Mouse (Mus musculus) T-helper 17 cell (primary cell): Measurements from ENCODE around the gene Asprv1.

Source experiments
- in situ Hi-C, 2 experiments: fragments of 300-600 bp; cut with MboI, MseI; formaldehyde crosslinking; loops; 1 replicate in 1 of 2; 2 replicates in 1 of 2; pipeline ENCODE4 v1.15.1; 2025; ENCODE audit warnings: high pct_unique_total_duplicates in 2 of 2

Gene Asprv1

GRCm38 (mm10) chr6:86615301-86615700 is 12.7 kb upstream of the Asprv1 start:
- in situ Hi-C loops, result no loop called here

DNA sequence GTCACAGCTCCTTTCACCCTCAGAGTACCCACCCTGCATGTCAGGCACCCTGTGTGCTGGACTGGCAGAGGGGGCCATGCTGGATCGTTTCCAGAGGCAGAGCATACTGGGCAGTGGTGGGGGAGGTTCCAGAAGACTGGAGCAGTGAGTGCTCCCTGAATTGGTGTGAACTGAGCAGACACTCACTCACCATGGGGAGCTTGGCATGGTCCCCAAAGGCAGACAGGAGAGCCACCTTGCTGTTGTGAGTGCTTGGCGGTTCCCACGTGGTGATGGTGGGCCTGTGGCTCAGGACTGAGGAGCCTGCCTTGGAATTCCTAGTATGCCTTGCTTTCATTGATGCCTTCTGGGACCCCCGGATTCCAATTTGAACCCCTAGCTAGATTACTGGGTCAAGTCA is 4.8 kb upstream of the Asprv1 start:
- in situ Hi-C loops, result no loop called here

DNA sequence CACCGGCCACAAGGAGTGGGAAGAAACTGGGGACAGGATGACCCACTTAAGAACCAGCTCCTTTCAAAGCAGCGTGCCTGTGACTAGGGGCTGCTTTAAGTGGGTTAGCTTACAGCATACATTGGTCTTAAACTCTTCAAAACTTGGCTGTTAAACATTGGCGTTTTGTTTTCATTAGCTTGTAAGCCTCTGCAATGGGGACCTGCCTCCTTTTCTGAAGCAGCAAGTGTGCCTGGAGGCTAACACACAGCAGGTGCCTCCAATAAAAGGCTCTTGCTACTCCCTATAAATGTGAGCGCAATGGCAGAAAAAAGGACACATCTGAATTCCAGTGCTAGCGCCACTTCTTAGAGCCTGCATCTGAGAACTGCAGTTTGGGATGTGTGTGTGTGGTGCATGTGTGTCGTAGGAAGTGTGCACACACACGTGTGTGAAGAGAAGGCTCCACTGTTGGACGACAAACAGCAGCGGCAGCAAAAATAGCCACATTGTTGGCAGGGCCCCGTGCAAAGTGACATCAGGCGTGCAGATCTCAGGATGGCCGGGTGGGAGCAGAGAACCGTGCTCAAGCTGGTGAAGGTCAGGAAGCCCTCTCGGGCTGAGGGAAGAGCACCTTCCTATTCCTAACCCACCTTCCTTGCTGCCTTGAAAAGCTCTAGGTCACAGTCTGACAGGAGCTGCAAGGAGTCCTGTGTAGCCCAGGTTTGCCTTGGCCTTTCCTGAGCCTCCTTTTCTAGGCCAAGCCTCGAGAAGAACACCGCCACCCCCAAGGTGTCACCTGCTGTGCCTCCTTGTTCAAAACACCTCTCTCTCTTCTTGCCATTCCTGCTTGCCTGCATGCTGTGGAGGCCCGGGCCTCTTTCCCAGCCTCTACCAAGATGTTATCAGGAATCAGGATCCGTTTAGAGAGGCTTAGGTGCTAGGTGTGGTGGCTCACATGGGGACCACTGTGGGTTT is 3.6 kb upstream of the Asprv1 start:
- in situ Hi-C loops, result no loop called here

DNA sequence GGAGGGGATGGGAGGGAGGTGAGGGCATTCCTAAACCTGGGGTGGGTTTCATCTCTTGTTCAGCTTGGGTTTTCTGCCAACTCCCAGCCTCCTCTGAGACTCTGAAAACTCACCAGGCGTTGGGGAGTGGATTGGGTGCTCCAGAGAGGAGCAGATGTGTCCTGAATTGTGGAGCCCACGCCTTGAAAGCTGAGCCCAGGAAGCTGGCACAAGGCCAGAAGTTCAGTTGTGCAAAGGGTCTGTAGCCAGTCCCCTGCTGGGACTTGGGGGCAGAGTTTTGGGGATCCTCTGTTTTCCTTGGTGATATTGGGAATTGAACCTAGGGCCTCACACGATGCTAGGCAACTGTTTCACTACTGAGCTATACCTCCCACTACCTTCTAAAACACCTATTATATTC is 2.2 kb downstream of the Asprv1 start:
- in situ Hi-C loops, result no loop called here

DNA sequence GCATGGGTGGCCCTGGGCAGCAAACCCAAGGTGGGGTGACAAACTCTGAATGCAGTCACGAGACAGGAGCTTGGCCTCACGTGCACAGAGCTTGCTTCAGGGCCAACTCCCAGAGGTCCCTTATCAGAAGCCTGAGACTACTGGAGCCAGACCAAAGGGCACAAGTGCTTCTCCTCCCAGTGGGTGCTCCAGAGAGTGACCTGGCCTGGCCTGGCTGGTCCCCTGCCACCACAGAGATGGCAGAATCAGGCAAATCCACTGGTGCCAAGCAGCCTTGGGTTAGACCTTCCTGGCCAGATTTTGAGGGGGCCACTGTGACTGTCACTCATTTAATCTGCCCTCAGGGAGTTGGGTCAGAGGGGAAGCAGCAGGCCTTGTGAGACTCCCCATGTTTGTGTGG is 8.5 kb downstream of the Asprv1 start:
- in situ Hi-C loops, result no loop called here

DNA sequence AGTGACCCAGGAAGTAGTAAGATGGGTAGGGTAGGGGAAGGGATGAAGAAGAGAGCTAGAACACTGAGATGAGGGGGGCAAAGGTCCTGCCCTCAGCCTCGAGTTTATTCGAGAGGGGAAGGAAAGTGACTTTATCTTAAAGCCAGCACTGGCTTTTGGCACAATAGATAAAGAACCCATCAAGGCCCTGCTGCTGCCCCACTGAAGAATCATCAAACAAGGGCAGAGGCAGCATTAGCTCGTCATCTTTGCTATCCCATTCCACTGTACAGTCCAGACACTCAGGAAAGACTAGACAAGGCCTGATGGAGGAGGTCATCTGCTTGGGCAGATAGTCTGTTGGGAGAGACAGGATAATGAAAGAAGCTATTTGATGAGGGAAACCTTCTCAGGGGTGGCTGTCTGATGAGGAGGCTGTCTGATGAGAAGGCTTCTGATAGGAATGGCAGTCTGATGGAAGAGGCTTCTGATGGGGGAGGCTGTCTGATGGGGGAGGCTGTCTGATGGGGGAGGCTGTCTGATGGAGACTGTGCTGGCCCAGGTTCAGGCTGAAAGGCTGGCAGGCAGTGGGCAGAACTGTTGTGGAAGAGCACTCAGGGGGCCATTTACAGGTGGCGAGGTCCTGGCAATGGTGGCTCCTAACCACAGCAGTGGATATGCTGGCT is 9.3 kb downstream of the Asprv1 start:
- in situ Hi-C loops, result no loop called here

GRCm38 (mm10) chr6:86637860-86638259 is 9.9 kb downstream of the Asprv1 start:
- in situ Hi-C loops, result no loop called here

DNA sequence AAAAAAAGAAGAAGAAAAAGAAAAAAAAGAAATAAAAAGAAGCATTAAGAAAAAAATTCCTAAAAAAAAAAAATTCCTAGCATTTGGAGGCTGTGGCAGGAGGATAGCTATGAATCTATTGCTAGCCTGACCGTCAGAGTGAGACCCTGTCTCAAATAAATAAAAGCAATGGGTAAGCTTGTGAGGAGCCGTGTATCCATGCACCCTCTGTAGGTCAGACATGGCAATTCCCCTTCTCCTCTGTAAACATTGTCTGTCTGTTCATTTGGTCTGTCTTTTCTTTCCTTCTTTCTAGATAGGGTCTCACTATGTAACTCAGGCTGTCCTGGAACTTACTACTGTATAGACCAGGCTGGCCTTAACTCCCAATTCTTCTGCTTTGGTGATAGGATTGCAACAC is 10.5 kb downstream of the Asprv1 start:
- in situ Hi-C loops, result no loop called here

DNA sequence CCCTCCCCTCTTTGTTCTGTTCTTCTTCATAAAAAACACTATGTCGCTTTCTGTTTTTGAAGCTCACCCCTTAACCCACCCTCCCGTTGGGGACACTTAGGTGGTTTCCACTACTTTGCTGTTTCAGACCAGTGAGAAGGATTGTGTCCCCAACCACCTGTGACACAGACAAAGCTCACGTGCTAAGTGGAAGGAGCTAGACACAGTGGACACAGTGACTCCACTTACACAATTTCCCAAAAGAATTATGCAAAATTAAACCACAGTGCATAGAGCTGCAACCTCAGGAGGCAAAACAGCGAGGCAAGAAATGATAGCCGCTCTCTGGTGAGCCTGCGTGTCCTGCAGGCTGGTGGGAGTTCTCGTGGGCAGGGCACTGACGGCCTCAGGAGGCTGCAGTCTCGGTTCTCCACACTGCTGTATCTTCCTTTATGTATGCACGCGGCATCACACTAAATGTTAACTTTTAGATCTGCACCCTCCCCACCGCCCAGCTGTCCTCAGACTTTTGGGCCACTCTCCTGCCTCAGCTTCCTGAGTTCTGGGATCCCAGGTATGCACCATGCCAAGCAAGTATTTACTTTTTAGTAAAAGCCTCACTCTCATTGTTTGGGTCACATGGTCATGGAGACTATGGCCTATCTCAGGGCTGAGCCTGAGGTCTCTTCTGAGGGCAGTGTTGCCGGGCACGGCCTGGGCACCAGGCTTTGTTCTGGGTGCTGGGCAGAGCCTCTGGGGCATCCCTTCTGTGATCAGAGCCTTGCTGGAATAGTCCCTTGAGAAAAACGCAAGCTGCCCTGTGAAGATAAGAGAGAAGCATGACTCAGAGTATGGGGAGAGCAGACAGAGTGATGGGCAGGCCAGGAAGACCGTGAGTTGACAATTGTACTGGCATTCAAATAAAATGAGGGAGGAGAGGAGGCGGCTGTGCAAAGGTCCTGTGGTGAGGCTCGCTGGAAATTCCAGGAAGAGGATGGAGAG is 11.5 kb downstream of the Asprv1 start:
- in situ Hi-C loops, result no loop called here

DNA sequence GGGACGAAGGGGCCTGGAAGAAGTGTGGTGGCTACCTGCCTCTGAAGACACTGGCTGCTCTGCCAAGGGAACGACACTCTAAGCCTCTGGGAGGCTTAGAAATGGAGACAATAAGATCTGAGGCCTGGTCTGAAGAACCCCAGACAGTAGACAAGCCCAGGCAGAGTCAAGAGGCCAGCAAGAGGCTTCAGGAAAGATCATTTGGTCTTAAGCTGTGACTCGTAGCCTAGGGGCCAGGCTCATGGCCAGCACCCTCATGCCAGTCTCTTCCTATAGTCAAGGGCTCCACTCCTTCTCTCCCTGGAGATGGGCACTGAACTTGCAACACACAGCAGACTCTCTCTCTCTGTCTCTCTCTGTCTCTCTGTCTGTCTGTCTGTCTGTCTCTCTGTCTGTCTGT is 12.2 kb downstream of the Asprv1 start:
- in situ Hi-C loops, result no loop called here

GRCm38 (mm10) chr6:86640776-86641175 is 12.8 kb downstream of the Asprv1 start:
- in situ Hi-C loops, result no loop called here

DNA sequence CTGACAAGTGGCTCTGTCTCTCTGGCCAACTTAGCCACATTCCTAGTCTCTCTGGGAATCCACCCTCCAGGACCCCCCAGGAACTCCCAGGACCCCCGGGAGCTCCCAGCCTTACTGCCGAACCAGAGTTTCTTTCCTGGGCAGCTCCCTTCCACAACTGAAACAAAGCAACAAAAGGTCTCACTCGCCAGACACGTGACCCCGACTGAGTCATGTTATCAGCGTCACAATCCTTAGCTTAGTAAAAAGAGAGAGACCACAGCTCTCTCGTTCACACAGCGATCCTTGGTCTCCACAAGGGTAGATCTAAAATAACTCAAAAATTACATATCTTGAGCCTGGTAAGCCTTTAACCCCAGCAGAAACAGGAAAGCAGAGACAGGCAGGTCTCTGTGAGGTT is 13.8 kb downstream of the Asprv1 start:
- in situ Hi-C loops, result no loop called here

- in situ Hi-C loops, result no loop called here
Observed at GRCm38 (mm10) chr6:86644775-86645400, 16.9 kb downstream of the Asprv1 start.

- in situ Hi-C loops, result no loop called here
Observed at GRCm38 (mm10) chr6:86645551-86645950, 17.6 kb downstream of the Asprv1 start.

DNA sequence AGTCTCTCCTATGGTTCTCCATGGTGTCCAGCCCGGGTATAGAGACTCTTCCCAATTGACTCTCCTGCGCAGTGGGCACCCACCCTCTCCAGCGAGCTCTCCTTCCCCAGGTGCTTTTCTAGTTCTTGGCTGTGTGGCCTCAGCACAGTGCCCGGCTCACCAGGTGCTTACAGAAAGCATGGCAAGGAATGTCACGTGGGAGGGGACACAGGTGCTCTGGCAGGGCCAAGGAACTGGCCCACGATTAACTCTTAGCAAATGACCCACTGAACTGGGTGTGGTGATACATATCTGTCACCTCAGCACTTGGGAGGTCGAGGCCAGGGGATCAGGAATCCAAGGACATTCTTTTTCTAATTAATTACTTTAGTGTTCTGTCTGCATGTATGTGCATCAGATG is 18.2 kb downstream of the Asprv1 start:
- in situ Hi-C loops, result no loop called here

- in situ Hi-C loops, result loop anchor here in 1 of 2 experiments (5.0 kb wide), 1 partner anchor 101 kb away; no protein-coding TSS in a partner anchor
Observed at GRCm38 (mm10) chr6:86653026-86653425, 25.1 kb downstream of the Asprv1 start.

GRCm38 (mm10) chr6:86654270-86654916 is 26.4 kb downstream of the Asprv1 start:
- in situ Hi-C loops, result loop anchor here in 1 of 2 experiments (5.0 kb wide), 1 partner anchor 102 kb away; no protein-coding TSS in a partner anchor

DNA sequence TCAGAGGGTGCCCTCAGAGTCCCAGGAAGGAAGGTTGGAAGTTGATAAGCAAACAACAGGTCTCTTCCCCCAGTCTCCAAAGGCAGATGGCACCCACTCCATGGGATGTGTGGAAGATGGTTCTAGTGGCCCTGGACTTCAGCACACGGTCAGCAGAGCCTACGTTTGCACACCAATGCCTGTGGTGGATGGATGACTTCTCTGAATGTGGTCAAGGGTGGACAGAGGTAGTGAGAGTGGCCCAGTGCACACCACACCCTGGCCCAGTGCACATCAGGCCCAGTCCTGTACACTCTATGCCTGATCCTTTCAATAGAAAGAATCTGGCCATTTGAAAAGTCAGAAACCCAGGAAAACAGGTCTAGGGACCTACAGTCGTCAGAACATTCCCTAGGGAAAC is 30.5 kb downstream of the Asprv1 start:
- in situ Hi-C loops, result no loop called here

GRCm38 (mm10) chr6:86660161-86660877 is 32.4 kb downstream of the Asprv1 start:
- in situ Hi-C loops, result loop anchor here in 1 of 2 experiments (5.0 kb wide), 1 partner anchor 58 kb away; no protein-coding TSS in a partner anchor

GRCm38 (mm10) chr6:86665076-86665475 is 37.1 kb downstream of the Asprv1 start:
- in situ Hi-C loops, result no loop called here
